Mouse (Mus musculus) layer of hippocampus, postnatal 14 days (tissue): ENCODE measurements at regions not wholly inside any gene's neighbourhood (a gene's known extent, or its start where the extent isn't known, plus 50 kb on each side); places are given as distances from the start of the nearest gene placed in this dataset.

ENCODE experiments used
- DNase-seq, 2 experiments: peaks; one replicate each; pipeline ENCODE4 v3.0.0; 2021 to 2022; ENCODE audit warnings: low spot score in 2 of 2, mixed read lengths in 1 of 2
- microRNA-seq, 2 experiments: library from miRNA; unstranded; fragments of <30 nt; microRNA quantifications; one replicate each; pipeline ENCODE4 v1.2.0; 2021

GRCm38 (mm10) chr14:110013229-110013628 lies 741.7 kb downstream of the Slitrk6 start:
- no peak for DNase-seq

GRCm38 (mm10) chr14:110007159-110007558 lies 747.8 kb downstream of the Slitrk6 start:
- DNase-seq: no peak

GRCm38 (mm10) chr14:109985026-109985425 lies 769.9 kb downstream of the Slitrk6 start:
- peak; percentile 2 to 21 for DNase-seq

- DNase-seq: peak in 1 of 2 experiments; percentile 47
Observed at GRCm38 (mm10) chr14:109958008-109958407, 796.9 kb downstream of the Slitrk6 start.

GRCm38 (mm10) chr14:109941944-109942343 lies 813.0 kb downstream of the Slitrk6 start:
- DNase-seq: no peak

- DNase-seq: no peak
Observed at GRCm38 (mm10) chr14:109941162-109941561, 813.8 kb downstream of the Slitrk6 start.

- no peak for DNase-seq
Observed at GRCm38 (mm10) chr14:109937432-109937831, 817.5 kb downstream of the Slitrk6 start.

GRCm38 (mm10) chr14:109928977-109929376 lies 826.0 kb downstream of the Slitrk6 start:
- DNase-seq: no peak

- DNase-seq: no peak
Observed at GRCm38 (mm10) chr14:109891896-109892165, 863.1 kb downstream of the Slitrk6 start.

GRCm38 (mm10) chr14:109891151-109891895 lies 863.6 kb downstream of the Slitrk6 start:
- DNase-seq: peak in 1 of 2 experiments; percentile 45

- DNase-seq: no peak
Observed at GRCm38 (mm10) chr14:109876950-109877663, 877.8 kb downstream of the Slitrk6 start.

- DNase-seq: peak; percentile 39 to 66
Observed at GRCm38 (mm10) chr14:109874230-109874629, 880.7 kb downstream of the Slitrk6 start.

GRCm38 (mm10) chr14:109840354-109841104 lies 914.4 kb downstream of the Slitrk6 start:
- DNase-seq: peak in 1 of 2 experiments; percentile 26

- DNase-seq: no peak
Observed at GRCm38 (mm10) chr14:109802522-109803126, 888.7 kb upstream of the Slitrk1 start.

GRCm38 (mm10) chr14:109772246-109772645 lies 858.3 kb upstream of the Slitrk1 start:
- no peak for DNase-seq

GRCm38 (mm10) chr14:109760892-109761291 lies 846.9 kb upstream of the Slitrk1 start:
- no peak for DNase-seq

Small RNA genes in the stretch of these regions (microRNA-seq; reads per million reads assigned to microRNA genes)
- 0 reads per million in 2 experiments for gene Gm24369
